Mouse (Mus musculus): ENCODE measurements around the gene Phip. TPM values are rescaled to one million over a fixed set of nuclear protein-coding genes. Genes with fewer than 3 reads are reported as not detected.
A peak's percentile ranks its signal among the peaks of the same experiment; 100 is the strongest.

The Phip gene
- total RNA-seq, 2 experiments from 2014 or later = 67.2 to 80.6 TPM

DNA sequence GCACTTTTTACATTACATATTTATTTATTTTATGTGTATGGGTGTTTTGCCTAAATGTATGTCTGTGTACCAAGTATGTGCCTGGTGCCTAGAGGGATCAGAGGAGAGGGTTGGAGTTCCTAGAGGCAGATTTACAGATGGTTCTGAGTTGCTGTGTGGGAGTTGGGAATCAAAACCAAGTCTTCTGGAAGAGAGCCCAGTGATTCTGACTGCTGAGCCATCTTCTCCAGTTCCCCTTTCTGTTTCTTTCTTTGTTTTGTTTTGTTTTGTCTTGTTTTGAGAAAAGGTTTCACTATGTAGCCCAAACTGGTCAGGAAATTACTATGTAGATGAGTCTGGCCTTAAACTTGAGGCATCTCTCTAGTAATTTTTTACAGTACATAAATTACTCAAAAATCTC, 86.7 kb downstream of the Phip start:
- intact Hi-C loops (cut with DNase I) = no loop called here
- peak in 1 of 2 experiments; percentile 69 for DNase-seq (ENCODE audit: low spot score in 2 of 2)

DNA sequence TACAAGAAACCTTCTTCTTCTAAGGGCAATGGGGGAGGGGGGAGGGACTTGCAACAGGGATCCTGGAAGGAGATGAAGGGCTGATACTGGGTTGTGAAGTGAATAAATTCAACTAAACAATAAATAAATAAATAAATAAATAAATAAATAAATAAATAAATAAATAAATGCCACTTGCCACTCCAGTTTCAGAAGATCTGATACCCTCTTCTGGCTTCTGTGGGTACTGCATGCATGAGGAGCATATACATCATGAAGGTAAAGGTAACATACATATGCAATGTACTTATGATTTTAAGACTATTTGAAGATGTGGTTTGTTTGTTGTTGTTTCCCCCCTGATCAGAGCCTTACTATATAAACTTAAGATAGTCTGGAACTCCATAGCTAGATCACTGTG, 91.1 kb downstream of the Phip start:
- DNase-seq (ENCODE audit: low spot score in 2 of 2) = no peak
- intact Hi-C loops (cut with DNase I) = no loop called here

GRCm38 (mm10) chr9:82877078-82877477, 98.2 kb downstream of the Phip start:
- intact Hi-C loops (cut with DNase I) = no loop called here
- DNase-seq (ENCODE audit: low spot score in 2 of 2) = no peak

GRCm38 (mm10) chr9:82867698-82868097, 107.6 kb downstream of the Phip start:
- no peak for DNase-seq (ENCODE audit: low spot score in 2 of 2)
- intact Hi-C loops (cut with DNase I) = no loop called here

DNA sequence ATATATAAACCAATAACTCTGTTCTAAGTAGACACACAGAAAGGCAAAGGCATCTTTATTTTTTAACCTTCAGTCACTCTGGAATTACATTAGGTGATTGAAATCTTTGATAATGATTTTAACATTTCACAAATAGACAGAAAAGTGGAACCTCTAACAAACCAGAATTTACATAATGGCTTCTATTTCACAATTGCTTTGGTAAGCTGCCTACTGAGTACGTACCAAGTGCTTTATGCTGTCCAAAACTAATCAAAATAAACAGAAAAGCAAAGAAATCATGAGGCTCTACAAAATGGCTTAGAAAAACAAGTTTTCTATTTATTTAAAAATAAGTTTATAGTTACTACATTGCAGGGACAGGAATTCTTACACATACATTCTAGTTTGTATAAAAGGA, 109.2 kb downstream of the Phip start:
- intact Hi-C loops (cut with DNase I) = no loop called here
- DNase-seq (ENCODE audit: low spot score in 2 of 2) = no peak

- intact Hi-C loops (cut with DNase I) = no loop called here
- DNase-seq (ENCODE audit: low spot score in 2 of 2) = no peak
Observed at GRCm38 (mm10) chr9:82861775-82862430, 113.4 kb downstream of the Phip start.

GRCm38 (mm10) chr9:82861316-82861715, 114.0 kb downstream of the Phip start:
- no peak for DNase-seq (ENCODE audit: low spot score in 2 of 2)
- intact Hi-C loops (cut with DNase I) = no loop called here

DNA sequence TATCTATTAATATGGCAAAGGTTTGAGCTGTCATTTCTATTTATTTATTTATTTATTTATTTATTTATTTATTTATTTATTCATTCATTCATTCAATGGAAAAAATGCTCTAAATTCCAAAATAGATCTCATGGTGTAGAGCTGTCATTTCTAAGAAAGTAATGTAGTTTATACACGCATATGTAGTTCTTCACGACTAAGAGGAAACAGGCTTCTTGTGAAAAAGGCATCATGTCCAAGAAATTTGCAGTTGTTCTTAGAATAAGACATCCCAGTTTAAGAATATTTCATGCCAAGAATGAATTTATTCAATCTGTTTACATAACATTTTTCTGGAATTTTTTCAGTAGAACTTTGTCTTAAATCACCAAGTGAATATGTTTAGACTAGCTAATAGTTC, 114.5 kb downstream of the Phip start:
- intact Hi-C loops (cut with DNase I) = no loop called here

GRCm38 (mm10) chr9:82856241-82856640, 119.1 kb downstream of the Phip start:
- intact Hi-C loops (cut with DNase I) = no loop called here
- peak in 1 of 2 experiments; percentile 56 for DNase-seq (ENCODE audit: low spot score in 2 of 2)

More for the DNA sequence above, 114.5 kb downstream of the Phip start:
- DNase-seq (ENCODE audit: low spot score in 2 of 2) = no peak

- intact Hi-C loops (cut with DNase I) = no loop called here
- DNase-seq (ENCODE audit: low spot score in 2 of 2) = peak in 1 of 2 experiments; percentile 83
Observed at GRCm38 (mm10) chr9:82854973-82855614, 120.2 kb downstream of the Phip start.

DNA sequence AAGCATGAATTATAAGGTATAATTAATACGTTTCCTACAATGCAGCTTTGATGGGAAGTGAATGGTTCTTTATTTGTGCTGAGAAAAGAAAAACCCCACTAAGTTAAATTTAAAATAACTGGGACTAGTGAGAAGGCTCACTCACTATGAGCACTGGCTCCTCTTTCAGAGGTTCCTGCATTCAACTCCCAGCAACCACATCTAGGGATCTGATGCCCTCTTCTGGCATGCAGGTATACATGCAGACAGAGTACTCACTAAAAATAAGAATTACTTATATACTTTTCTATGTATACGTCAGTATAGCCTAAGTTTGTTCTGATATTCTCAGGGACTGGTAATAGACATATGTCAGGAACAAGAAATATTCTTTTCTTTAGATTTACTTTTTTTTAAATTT, 121.3 kb downstream of the Phip start:
- peak in 1 of 2 experiments; percentile 67 for DNase-seq (ENCODE audit: low spot score in 2 of 2)
- intact Hi-C loops (cut with DNase I) = no loop called here

GRCm38 (mm10) chr9:82842671-82843070, 132.6 kb downstream of the Phip start:
- DNase-seq (ENCODE audit: low spot score in 2 of 2) = no peak
- intact Hi-C loops (cut with DNase I) = no loop called here

- intact Hi-C loops (cut with DNase I) = loop anchor here (10.0 kb wide), 1 partner anchor 769 kb away; no protein-coding TSS in a partner anchor
- no peak for DNase-seq (ENCODE audit: low spot score in 2 of 2)
Observed at GRCm38 (mm10) chr9:82835921-82836320, 139.4 kb downstream of the Phip start.

GRCm38 (mm10) chr9:82831891-82832290, 143.4 kb downstream of the Phip start:
- intact Hi-C loops (cut with DNase I) = loop anchor here (2.0 to 10.0 kb wide), 2 partner anchors 501 to 773 kb away; no protein-coding TSS in a partner anchor
- no peak for DNase-seq (ENCODE audit: low spot score in 2 of 2)

- peak; percentile 93 to 96 for DNase-seq (ENCODE audit: low spot score in 2 of 2)
- intact Hi-C loops (cut with DNase I) = loop anchor here (10.0 kb wide), 1 partner anchor 775 kb away; no protein-coding TSS in a partner anchor
Observed at GRCm38 (mm10) chr9:82829693-82830430, 145.5 kb downstream of the Phip start.

DNA sequence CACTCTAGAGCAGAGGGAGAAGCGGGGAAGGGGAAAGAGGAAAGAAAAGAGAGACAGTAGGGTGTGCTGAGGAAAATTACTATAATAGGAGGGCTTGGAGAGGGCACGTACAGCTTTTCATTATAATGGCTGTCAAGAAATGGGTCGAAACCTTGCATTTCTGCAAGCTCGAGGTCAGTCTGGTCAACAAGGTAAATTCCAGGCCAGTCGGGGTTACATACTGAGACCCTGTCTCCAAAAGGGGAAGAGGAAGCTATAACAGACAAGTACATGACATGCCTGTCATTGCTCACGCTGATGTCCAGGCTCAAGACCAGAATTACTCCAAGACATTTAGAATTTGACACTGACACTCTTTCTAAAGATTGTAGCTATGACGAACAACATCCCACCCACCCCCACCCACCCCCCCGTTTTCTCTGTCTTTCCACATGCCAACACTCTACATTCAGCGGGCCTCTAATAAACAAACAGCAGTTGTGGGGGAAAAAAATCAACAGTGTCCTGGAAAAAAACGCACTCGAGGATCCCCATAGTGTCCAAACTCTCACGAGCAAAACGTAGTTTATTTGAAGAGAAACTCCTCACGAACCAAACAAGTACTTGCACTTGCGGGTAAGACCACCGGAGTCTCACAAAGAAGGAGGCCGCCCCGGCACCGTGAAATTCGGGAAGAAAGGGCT, 146.2 kb downstream of the Phip start, which contains the start of gene Irak1bp1:
TSS of gene Irak1bp1 (plus strand) at position 534 of the 683 bp plus-strand sequence.
- DNase-seq (ENCODE audit: low spot score in 2 of 2) = no peak
- intact Hi-C loops (cut with DNase I) = no loop called here

GRCm38 (mm10) chr9:82826426-82826825, 148.9 kb downstream of the Phip start:
- DNase-seq (ENCODE audit: low spot score in 2 of 2) = no peak
- intact Hi-C loops (cut with DNase I) = no loop called here

All from left cerebral cortex, postnatal 25 days (tissue).